Mouse (Mus musculus): Measurements from ENCODE around the gene Fam184b.

DNA sequence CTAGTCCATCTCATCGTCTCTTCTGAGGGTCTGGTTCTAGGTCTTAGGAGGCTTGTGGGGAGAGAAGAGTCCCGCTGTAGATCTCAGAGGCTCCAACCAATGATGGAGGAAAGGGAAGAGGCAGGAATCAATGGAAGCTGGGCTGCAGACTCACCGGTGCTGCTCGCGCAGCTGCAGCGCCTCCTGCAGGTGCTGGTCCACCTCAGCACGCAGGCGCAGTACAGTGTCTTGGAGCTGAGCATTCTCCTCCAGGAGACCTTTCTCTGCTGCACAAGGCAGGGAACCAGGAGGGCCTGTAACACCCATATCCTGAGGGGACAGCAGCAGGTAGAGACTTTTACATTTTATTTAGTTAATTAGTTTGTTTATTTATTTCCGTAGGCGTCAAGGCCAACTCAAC is 99.9 kb downstream of the Fam184b start:
- TF ChIP-seq CTCF (IDR thresholded peaks at IDR 0.05; ENCODE audit: borderline replicate concordance, control insufficient read depth, extremely low read depth, insufficient read depth, low read length, poor library complexity) = no peak
- no peak for TF ChIP-seq POLR2A (IDR thresholded peaks at IDR 0.05; ENCODE audit: control insufficient read depth, extremely low read depth, insufficient read depth, low read length, poor library complexity)
